Mouse (Mus musculus): ENCODE results near the gene Cntnap3.
"Not testable (repeated sequence)": the region's sequence is repeated elsewhere in the genome, so short reads cannot be mapped to it uniquely, and the experiment has no call there.

Gene Cntnap3

GRCm38 (mm10) chr13:64903585-64904208 lies at the start of gene Cntnap3:
Cntnap3 (minus strand) TSS chr13:64903955.
- peak; percentile 3 to 7 for DNase-seq

GRCm38 (mm10) chr13:64917191-64917590 lies 13.4 kb upstream of the Cntnap3 start, which contains the start of gene Spata31:
Spata31 (plus strand) TSS chr13:64917406.
- DNase-seq = no peak

- DNase-seq = no peak
Observed at GRCm38 (mm10) chr13:64903132-64903531, 623 bp downstream of the Cntnap3 start.

GRCm38 (mm10) chr13:64865397-64865796 lies 38.4 kb downstream of the Cntnap3 start:
- no peak for DNase-seq

- DNase-seq = not testable (repeated sequence)
Observed at GRCm38 (mm10) chr13:64824856-64825255, 78.9 kb downstream of the Cntnap3 start.

- DNase-seq = no peak
Observed at GRCm38 (mm10) chr13:64745383-64745782, 158.4 kb downstream of the Cntnap3 start.

- DNase-seq = no peak
Observed at GRCm38 (mm10) chr13:64732244-64732643, 171.5 kb downstream of the Cntnap3 start.

- DNase-seq = no peak
Observed at GRCm38 (mm10) chr13:64716791-64717190, 187.0 kb downstream of the Cntnap3 start.

- no peak for DNase-seq
Observed at GRCm38 (mm10) chr13:64692463-64692862, 211.3 kb downstream of the Cntnap3 start.

All from cerebellum, postnatal 25 days (tissue).